Mouse (Mus musculus) mammary gland, adult 2 months (tissue): ENCODE measurements around the gene Stk39. TPM values are rescaled to one million over a fixed set of nuclear protein-coding genes. Genes with fewer than 3 reads are reported as not detected.

ENCODE experiments used
- polyA plus RNA-seq: library from polyadenylated mRNA; depleted of rRNA; stranded (reverse); fragments of >200 nt; gene quantifications from 2 replicates; pipeline ENCODE4 v1.2.3, GENCODE M21; 2012; ENCODE audit warnings: low replicate concordance; rRNA removed

The Stk39 gene
- polyA plus RNA-seq: 6.2 and 7.0 TPM in 2 replicates

DNA sequence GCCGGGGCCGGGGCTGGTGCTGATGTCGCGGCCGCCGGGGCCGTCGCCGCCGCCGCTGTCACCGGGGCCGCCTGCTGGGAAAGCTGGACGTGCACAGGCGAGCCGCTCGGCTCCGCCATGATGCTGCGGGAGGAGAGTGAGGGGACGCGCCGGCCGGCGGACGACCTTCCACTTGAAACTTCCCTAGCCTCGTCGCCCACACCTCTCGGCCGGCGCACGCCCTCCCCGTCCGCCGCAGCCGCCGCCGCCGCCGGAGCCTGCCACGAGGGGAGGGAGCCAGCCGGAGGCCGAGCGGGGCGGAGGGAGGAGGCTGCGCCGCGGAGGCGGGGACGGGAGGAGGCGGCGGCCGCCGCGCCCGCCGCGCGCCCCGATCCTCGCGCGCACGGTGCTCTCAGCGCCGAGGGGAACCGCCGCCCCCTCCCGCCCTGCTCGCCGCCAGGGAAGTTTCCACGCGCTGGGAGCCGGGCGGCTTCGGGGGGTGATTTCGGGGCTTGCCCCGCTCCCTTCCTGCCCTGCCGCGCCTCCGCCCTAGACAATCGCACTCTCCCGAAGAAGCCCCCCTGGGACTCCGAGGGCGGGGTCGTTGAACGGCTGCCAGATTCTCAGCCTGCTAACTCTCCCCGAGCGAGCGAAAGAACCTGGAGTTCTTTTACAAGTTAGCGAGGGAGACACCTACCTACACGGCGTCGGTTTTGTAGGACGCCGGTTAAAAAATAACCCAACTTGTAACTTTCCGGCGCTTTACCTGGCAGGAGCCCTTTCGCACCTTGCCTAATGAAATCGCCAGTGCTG, at the start of gene Stk39:
Gene Stk39 (minus strand): TSS at position 510 of the 792 bp plus-strand sequence.

Other genes starting within 250 kb of the Stk39 start
- gene 4933409G03Rik, start 110.1 kb upstream of the Stk39 start, polyA plus RNA-seq: not detected in 2 replicates
- gene 4932414N04Rik, start 184.2 kb upstream of the Stk39 start, polyA plus RNA-seq: not detected in 2 replicates